Mouse (Mus musculus): ENCODE data around the gene Pkhd1.
A peak's percentile ranks its signal among the peaks of the same experiment; 100 is the strongest.
"Not testable (repeated sequence)": the region's sequence is repeated elsewhere in the genome, so short reads cannot be mapped to it uniquely, and the experiment has no call there.

The Pkhd1 gene

GRCm38 (mm10) chr1:20486087-20486486 lies 131.8 kb downstream of the Pkhd1 start:
- DNase-seq (ENCODE audit: low spot score in 2 of 2) = no peak

- DNase-seq (ENCODE audit: low spot score in 2 of 2) = no peak
Measured at GRCm38 (mm10) chr1:20481843-20482242, 136.0 kb downstream of the Pkhd1 start.

- DNase-seq (ENCODE audit: low spot score in 2 of 2) = no peak
Measured at GRCm38 (mm10) chr1:20478695-20479094, 139.2 kb downstream of the Pkhd1 start.

- DNase-seq (ENCODE audit: low spot score in 2 of 2) = no peak
Measured at GRCm38 (mm10) chr1:20478266-20478659, 139.6 kb downstream of the Pkhd1 start.

- DNase-seq (ENCODE audit: low spot score in 2 of 2) = peak in 1 of 2 experiments; percentile 0
Measured at GRCm38 (mm10) chr1:20477561-20478265, 140.2 kb downstream of the Pkhd1 start.

GRCm38 (mm10) chr1:20470770-20471169 lies 147.1 kb downstream of the Pkhd1 start:
- no peak for DNase-seq (ENCODE audit: low spot score in 2 of 2)

- no peak for DNase-seq (ENCODE audit: low spot score in 2 of 2)
Measured at GRCm38 (mm10) chr1:20470317-20470716, 147.5 kb downstream of the Pkhd1 start.

- DNase-seq (ENCODE audit: low spot score in 2 of 2) = no peak
Measured at GRCm38 (mm10) chr1:20466481-20466880, 151.4 kb downstream of the Pkhd1 start.

GRCm38 (mm10) chr1:20454621-20455020 lies 163.2 kb downstream of the Pkhd1 start:
- DNase-seq (ENCODE audit: low spot score in 2 of 2) = no peak

GRCm38 (mm10) chr1:20450074-20450473 lies 167.8 kb downstream of the Pkhd1 start:
- peak; percentile 17 to 26 for DNase-seq (ENCODE audit: low spot score in 2 of 2)

GRCm38 (mm10) chr1:20432026-20432425 lies 185.8 kb downstream of the Pkhd1 start:
- DNase-seq (ENCODE audit: low spot score in 2 of 2) = not testable (repeated sequence)

GRCm38 (mm10) chr1:20429056-20429394 lies 188.8 kb downstream of the Pkhd1 start:
- no peak for DNase-seq (ENCODE audit: low spot score in 2 of 2)

GRCm38 (mm10) chr1:20428370-20429055 lies 189.4 kb downstream of the Pkhd1 start:
- DNase-seq (ENCODE audit: low spot score in 2 of 2) = no peak

GRCm38 (mm10) chr1:20409411-20409967 lies 208.4 kb downstream of the Pkhd1 start:
- no peak for DNase-seq (ENCODE audit: low spot score in 2 of 2)

GRCm38 (mm10) chr1:20398319-20398718 lies 219.5 kb downstream of the Pkhd1 start:
- no peak for DNase-seq (ENCODE audit: low spot score in 2 of 2)

- DNase-seq (ENCODE audit: low spot score in 2 of 2) = no peak
Measured at GRCm38 (mm10) chr1:20364437-20364836, 253.4 kb downstream of the Pkhd1 start.

- DNase-seq (ENCODE audit: low spot score in 2 of 2) = no peak
Measured at GRCm38 (mm10) chr1:20344651-20345050, 273.2 kb downstream of the Pkhd1 start.

GRCm38 (mm10) chr1:20311485-20311884 lies 306.4 kb downstream of the Pkhd1 start:
- peak; percentile 34 to 35 for DNase-seq (ENCODE audit: low spot score in 2 of 2)

GRCm38 (mm10) chr1:20310925-20311324 lies 306.9 kb downstream of the Pkhd1 start:
- no peak for DNase-seq (ENCODE audit: low spot score in 2 of 2)

- DNase-seq (ENCODE audit: low spot score in 2 of 2) = no peak
Measured at GRCm38 (mm10) chr1:20306116-20306515, 311.7 kb downstream of the Pkhd1 start.

- DNase-seq (ENCODE audit: low spot score in 2 of 2) = peak in 1 of 2 experiments; percentile 10
Measured at GRCm38 (mm10) chr1:20302943-20303578, 314.8 kb downstream of the Pkhd1 start.

- no peak for DNase-seq (ENCODE audit: low spot score in 2 of 2)
Measured at GRCm38 (mm10) chr1:20302187-20302942, 315.5 kb downstream of the Pkhd1 start.

Measured in right cerebral cortex, postnatal 36 days (tissue).